Mouse (Mus musculus) urinary bladder, postnatal 14 days (tissue): ENCODE measurements around the gene Llgl1.

ENCODE experiments used
- DNase-seq: peaks from one replicate; pipeline ENCODE4 v3.0.0; 2021; ENCODE audit warnings: low spot score

Llgl1 gene

GRCm38 (mm10) chr11:60699524-60700075 is at the start of gene Llgl1:
Gene Llgl1, plus strand, starts transcription at chr11:60699723.
- DNase-seq = peak; percentile 86

- no peak for DNase-seq
Observed at GRCm38 (mm10) chr11:60696165-60696564, 3.4 kb upstream of the Llgl1 start.

- no peak for DNase-seq
Observed at GRCm38 (mm10) chr11:60697561-60697960, 2.0 kb upstream of the Llgl1 start.

- peak; percentile 74 for DNase-seq
Observed at GRCm38 (mm10) chr11:60698806-60699523, 558 bp upstream of the Llgl1 start.

GRCm38 (mm10) chr11:60700320-60701185 is 1.0 kb downstream of the Llgl1 start:
- DNase-seq = no peak

- peak; percentile 8 for DNase-seq
Observed at GRCm38 (mm10) chr11:60701611-60702010, 2.1 kb downstream of the Llgl1 start.

GRCm38 (mm10) chr11:60703131-60703530 is 3.6 kb downstream of the Llgl1 start:
- peak; percentile 58 for DNase-seq

GRCm38 (mm10) chr11:60704023-60704880 is 4.7 kb downstream of the Llgl1 start:
- peak; percentile 2 for DNase-seq

GRCm38 (mm10) chr11:60705255-60705654 is 5.7 kb downstream of the Llgl1 start:
- peak; percentile 2 for DNase-seq

GRCm38 (mm10) chr11:60706076-60706475 is 6.6 kb downstream of the Llgl1 start:
- no peak for DNase-seq

GRCm38 (mm10) chr11:60706696-60707480 is 7.4 kb downstream of the Llgl1 start:
- peak; percentile 14 for DNase-seq

GRCm38 (mm10) chr11:60707672-60708071 is 8.1 kb downstream of the Llgl1 start:
- peak; percentile 92 for DNase-seq

- DNase-seq = peak; percentile 4
Observed at GRCm38 (mm10) chr11:60708631-60709030, 9.1 kb downstream of the Llgl1 start.

GRCm38 (mm10) chr11:60709481-60710465 is 10.2 kb downstream of the Llgl1 start:
- DNase-seq = no peak

GRCm38 (mm10) chr11:60711218-60711617 is 11.7 kb downstream of the Llgl1 start:
- DNase-seq = no peak

GRCm38 (mm10) chr11:60712040-60712439 is 12.5 kb downstream of the Llgl1 start:
- no peak for DNase-seq

GRCm38 (mm10) chr11:60712639-60713255 is 13.2 kb downstream of the Llgl1 start:
- DNase-seq = no peak

GRCm38 (mm10) chr11:60715833-60716232 is 16.3 kb downstream of the Llgl1 start:
- DNase-seq = no peak

GRCm38 (mm10) chr11:60719263-60719662 is 19.7 kb downstream of the Llgl1 start:
- DNase-seq = no peak
